In the genomic region with DNA sequence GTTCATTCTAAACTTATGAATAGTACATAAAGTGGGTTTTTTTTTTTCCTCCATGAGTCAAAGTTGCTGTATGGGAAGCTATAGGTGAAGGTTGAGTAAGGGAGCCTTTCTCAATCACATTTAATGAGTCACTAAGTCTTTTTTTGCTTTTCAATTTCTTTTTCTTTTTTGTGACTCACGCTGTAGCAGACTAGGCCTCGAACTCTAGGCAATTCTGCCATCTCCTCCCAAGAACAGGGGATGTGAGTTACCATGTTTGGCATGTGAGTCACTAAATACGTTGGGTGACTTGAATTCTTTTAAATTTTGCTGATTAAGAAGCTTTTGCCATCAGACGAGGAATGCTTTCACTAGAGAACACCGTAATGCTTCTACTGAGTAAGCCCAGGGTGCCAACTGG, we compare ENCODE assay signal across 18 mouse cellular contexts. TPM values are rescaled to one million over a fixed set of nuclear protein-coding genes. Genes with fewer than 3 reads are reported as not detected.
DNase-seq lines count a peak whose midpoint lies in the region.
"Had no signal": no experiment of that assay in that cellular context is flagged by ENCODE, and none has a peak within 500 bp of the region (broad histone marks: within the 10 kb centered on the region; RNA-seq: fewer than 3 reads in every experiment).

No protein-coding gene starts in this region.

- DNase-seq in 3134 (ENCODE audit: extremely low read depth, insufficient read length, low spot score) (peak; percentile 5), 3T3-L1 (ENCODE audit: low read depth, low spot score) (peak; percentile 69), NIH3T3 (ENCODE audit: low read depth) (peak; percentile 65)
- DNase-seq in thymus, postnatal 4 days, result no peak
- no peak for DNase-seq in left cerebral cortex, adult 18-20 months (ENCODE audit: low spot score in 2 of 2)
- no peak for DNase-seq in urinary bladder, adult 2 months (ENCODE audit: low spot score)
- DNase-seq: adrenal gland, adult 2 months; adrenal gland, postnatal 10 days; adrenal gland, postnatal 25 days; B cell, adult 2 months; cerebellum, adult 11-12 months; cerebellum, adult 2 months; cerebellum, adult 9-10 months; cerebellum, postnatal 10 days; cerebellum, postnatal 25 days; forebrain, postnatal 0 days had no signal

RNA-seq across cellular contexts. Expression of a gene that starts 10.2 kb away (rescaled TPM):
- 1 to 10 TPM; 1.2 to 1.6 TPM for total RNA-seq in left cerebral cortex, adult 18-20 months (2021)
- 0.36 and 0.37 TPM in 2 replicates for polyA plus RNA-seq in urinary bladder, adult 2 months (2012; rRNA removed)
- polyA plus RNA-seq: CD4-positive, CD25-positive, alpha-beta regulatory T cell, adult 4 months; G1E had no signal

RNA-seq across cellular contexts. Expression of a gene that starts 26.0 kb away (rescaled TPM):
- 10 to 100 TPM; 54.7 to 56.4 TPM for total RNA-seq in left cerebral cortex, adult 18-20 months (2021)
- polyA plus RNA-seq in urinary bladder, adult 2 months (2012; rRNA removed), result 13.6 and 15.7 TPM in 2 replicates

Comparison
In these comparisons a context has a peak if more than half of its experiments do, and no peak if none do; other contexts are left out.
1. DNase-seq: peak in 3134 (single experiment), 3T3-L1 (single experiment) and NIH3T3 (single experiment); none in thymus, postnatal 4 days (single experiment), left cerebral cortex, adult 18-20 months (0 of 2) and urinary bladder, adult 2 months (single experiment).